Mouse (Mus musculus) layer of hippocampus, adult 2 months (tissue): ENCODE results near the gene Ncor2. TPM values are rescaled to one million over a fixed set of nuclear protein-coding genes. Genes with fewer than 3 reads are reported as not detected.
"Not testable (repeated sequence)": the region's sequence is repeated elsewhere in the genome, so short reads cannot be mapped to it uniquely, and the experiment has no call there.

Experiments used
- DNase-seq, 2 experiments: peaks; one replicate each; pipeline ENCODE4 v3.0.0; 2022; ENCODE audit warnings: low spot score in 2 of 2
- H3K27ac ChIP-seq: fragments of 200-600 bp; 2 replicates; pipeline ENCODE4 v1.8.1; 2022
- H3K4me3 ChIP-seq: fragments of 200-600 bp; 2 replicates; pipeline ENCODE4 v1.8.1; 2022; ENCODE audit warnings: mild to moderate bottlenecking
- CTCF ChIP-seq: fragments of 200-600 bp; conservative IDR thresholded peaks from 2 replicates; pipeline ENCODE4 v1.8.1; 2022; ENCODE audit warnings: antibody characterized with exemption, mild to moderate bottlenecking, moderate library complexity
- long read RNA-seq, 2 experiments: library from polyadenylated mRNA; stranded (forward); transcript quantifications; one replicate each; pipeline ENCODE4 v2.0.0; 2021; ENCODE audit warnings: borderline mapping rate in 2 of 2
- total RNA-seq, 2 experiments: library from RNA; stranded (reverse); gene quantifications; 2 replicates each; pipeline ENCODE4 v1.2.3; 2021

Gene Ncor2
- 100 to 1,000 TPM; 285 to 307 TPM for total RNA-seq
- long read RNA-seq, experiment 1, partial matches to known transcripts, result 36 of 82 reads
- long read RNA-seq, experiment 1, other reads (novel, unspliced or antisense), result 45 of 82 reads
- long read RNA-seq, experiment 2, partial matches to known transcripts, result 73 of 93 reads
- long read RNA-seq, experiment 2, other reads (novel, unspliced or antisense), result 20 of 93 reads

- TF ChIP-seq CTCF, result peak; percentile 22; the same call in 1 of the 2 replicates
- DNase-seq, result peak; percentile 78 to 81
- H3K27ac ChIP-seq, result peak within 1 kb of the TSS; percentile 96
- peak within 1 kb of the TSS; percentile 62 for H3K4me3 ChIP-seq
These were observed at the start of gene Ncor2 for GRCm38 (mm10) chr5:125179007-125179734. Gene Ncor2, minus strand, starts transcription at chr5:125179219.

GRCm38 (mm10) chr5:125227699-125228098 lies 48.7 kb upstream of the Ncor2 start:
- TF ChIP-seq CTCF, result peak; percentile 60
- Histone ChIP-seq H3K27ac (no peak overlapping the region), H3K4me3 (no peak overlapping the region)
- DNase-seq, result no peak

GRCm38 (mm10) chr5:125226229-125226634 lies 47.2 kb upstream of the Ncor2 start:
- no peak overlapping the region; the same call in 1 of the 2 replicates for H3K4me3 ChIP-seq
- peak overlapping the region; percentile 92 for H3K27ac ChIP-seq
- peak; percentile 86 to 92 for DNase-seq
- TF ChIP-seq CTCF, result no peak

- no peak for TF ChIP-seq CTCF
These were observed 45.9 kb upstream of the Ncor2 start for GRCm38 (mm10) chr5:125224925-125225324.

GRCm38 (mm10) chr5:125223961-125224360 lies 44.9 kb upstream of the Ncor2 start:
- Histone ChIP-seq H3K4me3 (no peak overlapping the region), H3K27ac (no peak overlapping the region)
- TF ChIP-seq CTCF, result no peak
- no peak for DNase-seq

More at GRCm38 (mm10) chr5:125224925-125225324, 45.9 kb upstream of the Ncor2 start:
- H3K4me3 ChIP-seq, result no peak overlapping the region
- H3K27ac ChIP-seq, result peak overlapping the region; percentile 92; the same call in 1 of the 2 replicates
- no peak for DNase-seq

GRCm38 (mm10) chr5:125222706-125223105 lies 43.7 kb upstream of the Ncor2 start:
- peak in 1 of 2 experiments; percentile 44 for DNase-seq
- Histone ChIP-seq H3K4me3 (no peak overlapping the region), H3K27ac (0 out of 2 replicates have a peak overlapping the region, but pooled peaks have one; percentile 28)
- no peak for TF ChIP-seq CTCF

- peak; percentile 68 to 88 for DNase-seq
- TF ChIP-seq CTCF, result no peak
- peak overlapping the region; percentile 67; the same call in 1 of the 2 replicates for H3K27ac ChIP-seq
- no peak overlapping the region for H3K4me3 ChIP-seq
These were observed 42.8 kb upstream of the Ncor2 start for GRCm38 (mm10) chr5:125221868-125222267.

GRCm38 (mm10) chr5:125217426-125218170 lies 38.6 kb upstream of the Ncor2 start:
- Histone ChIP-seq H3K4me3 (no peak overlapping the region), H3K27ac (no peak overlapping the region)
- no peak for DNase-seq
- no peak for TF ChIP-seq CTCF

GRCm38 (mm10) chr5:125215930-125216459 lies 37.0 kb upstream of the Ncor2 start:
- Histone ChIP-seq H3K4me3 (peak overlapping the region; percentile 22; the same call in 1 of the 2 replicates), H3K27ac (peak overlapping the region; percentile 83)
- DNase-seq, result peak; percentile 94
- no peak for TF ChIP-seq CTCF

- peak overlapping the region; percentile 22; the same call in 1 of the 2 replicates for H3K4me3 ChIP-seq
- DNase-seq, result peak in 1 of 2 experiments; percentile 49
These were observed 36.4 kb upstream of the Ncor2 start for GRCm38 (mm10) chr5:125215346-125215929.

GRCm38 (mm10) chr5:125214064-125214463 lies 35.0 kb upstream of the Ncor2 start:
- Histone ChIP-seq H3K27ac (no peak overlapping the region), H3K4me3 (no peak overlapping the region)
- no peak for TF ChIP-seq CTCF
- no peak for DNase-seq

More at GRCm38 (mm10) chr5:125215346-125215929, 36.4 kb upstream of the Ncor2 start:
- peak overlapping the region; percentile 83 for H3K27ac ChIP-seq
- TF ChIP-seq CTCF, result no peak

GRCm38 (mm10) chr5:125204910-125205309 lies 25.9 kb upstream of the Ncor2 start:
- TF ChIP-seq CTCF, result peak; percentile 67

More at GRCm38 (mm10) chr5:125204910-125205309, 25.9 kb upstream of the Ncor2 start:
- not testable (repeated sequence) for H3K4me3 ChIP-seq, H3K27ac ChIP-seq, DNase-seq
